Comparison of ENCODE assay signal across 9 mouse cellular contexts in the genomic region with DNA sequence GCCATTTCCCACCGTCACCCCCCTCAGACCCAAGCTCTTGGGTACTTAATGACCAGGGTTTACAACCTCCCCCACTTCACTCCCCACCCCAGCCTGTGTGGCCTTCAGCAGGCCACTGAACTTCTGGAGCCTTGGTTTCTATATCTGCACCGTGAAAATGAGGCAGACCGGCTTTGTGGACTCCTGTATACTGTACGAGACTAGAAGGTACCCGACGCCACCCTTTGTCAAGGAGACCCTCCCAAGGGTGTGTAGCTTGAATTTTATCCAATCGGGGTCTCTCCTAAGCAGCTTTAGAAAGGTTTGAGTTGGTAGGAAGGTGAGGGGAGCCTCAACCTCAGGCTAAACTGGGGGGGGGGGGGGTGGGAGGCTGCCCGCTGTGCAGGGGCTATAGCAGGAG. TPM values are rescaled to one million over a fixed set of nuclear protein-coding genes. Genes with fewer than 3 reads are reported as not detected.
DNase-seq lines count a peak whose midpoint lies in the region; ATAC-seq and TF ChIP-seq lines count a peak whose summit lies in the region.
"Had no signal": no experiment of that assay in that cellular context is flagged by ENCODE, and none has a peak within 500 bp of the region (broad histone marks: within the 10 kb centered on the region; RNA-seq: fewer than 3 reads in every experiment).

No protein-coding gene starts in this region.

- no peak for ATAC-seq in limb, embryonic 15.5 days (ENCODE audit: insufficient number of reproducible peaks, low FRiP score, low TSS enrichment, low read depth)
- ATAC-seq in frontal cortex, adult (ENCODE audit: low TSS enrichment) = no peak

- H3K27ac ChIP-seq in heart, embryonic 10.5 days = peak overlapping the region; percentile 80
- H3K27ac ChIP-seq in hindbrain, embryonic 10.5 days = peak overlapping the region; percentile 77
- no peak overlapping the region for H3K27ac ChIP-seq in limb, embryonic 15.5 days

- H3K27me3 ChIP-seq in heart, embryonic 10.5 days (ENCODE audit: insufficient read depth, poor library complexity, severe bottlenecking) = peaks cover 71% of the 10 kb centered on the region
- H3K27me3 ChIP-seq in E14TG2a.4 (ENCODE audit: insufficient read depth, low read length) = peaks cover 59% of the 10 kb centered on the region
- peaks cover 86% of the 10 kb centered on the region for H3K27me3 ChIP-seq in hindbrain, embryonic 10.5 days (ENCODE audit: insufficient read depth, poor library complexity, severe bottlenecking)
- H3K27me3 ChIP-seq in limb, embryonic 15.5 days = peaks cover 19% of the 10 kb centered on the region

- intact Hi-C loops in left cerebral cortex, postnatal 14 days (cut with DNase I) = no loop called here

- 24% methylated on average over 8 of the region's 8 CpGs for WGBS in heart, embryonic 10.5 days
- WGBS in hindbrain, embryonic 10.5 days = 20% methylated on average over 8 of the region's 8 CpGs
- 12% methylated on average over 8 of the region's 8 CpGs for WGBS in limb, embryonic 15.5 days

- peak overlapping the region; percentile 46 for H3K4me3 ChIP-seq in heart, embryonic 10.5 days
- peak overlapping the region; percentile 63 for H3K4me3 ChIP-seq in E14TG2a.4 (replicated peaks; ENCODE audit: low read length)
- H3K4me3 ChIP-seq in hindbrain, embryonic 10.5 days = peak overlapping the region; percentile 28
- H3K4me3 ChIP-seq in limb, embryonic 15.5 days = peak overlapping the region; percentile 19

- no peak for DNase-seq in heart, embryonic 10.5 days (ENCODE audit: low spot score)
- DNase-seq in heart, adult 18-20 months = no peak
- no peak for DNase-seq in hindbrain, embryonic 10.5 days (ENCODE audit: low spot score)
- no peak for DNase-seq in left cerebral cortex, postnatal 14 days (ENCODE audit: low spot score in 2 of 2)
- no peak for DNase-seq in right cerebral cortex, postnatal 36 days (ENCODE audit: low spot score in 2 of 2)
- DNase-seq: lung, adult 2 months had no signal

- H3K4me2 ChIP-seq in limb, embryonic 15.5 days = peak overlapping the region; percentile 45

- no peaks in the 10 kb centered on the region for H3K9me3 ChIP-seq in heart, embryonic 10.5 days
- H3K9me3 ChIP-seq in E14TG2a.4 (ENCODE audit: low read length) = no peaks in the 10 kb centered on the region
- H3K9me3 ChIP-seq in hindbrain, embryonic 10.5 days = no peaks in the 10 kb centered on the region
- no peaks in the 10 kb centered on the region for H3K9me3 ChIP-seq in limb, embryonic 15.5 days

- no peak for TF ChIP-seq CTCF in E14TG2a.4 (conservative IDR thresholded peaks at IDR 0.05; ENCODE audit: low read length)

- H3K9ac ChIP-seq in limb, embryonic 15.5 days = no peak overlapping the region

- peaks cover 46% of the 10 kb centered on the region for H3K4me1 ChIP-seq in heart, embryonic 10.5 days
- peaks cover 27% of the 10 kb centered on the region for H3K4me1 ChIP-seq in E14TG2a.4 (replicated peaks; ENCODE audit: low read depth, low read length)
- peaks cover 72% of the 10 kb centered on the region for H3K4me1 ChIP-seq in hindbrain, embryonic 10.5 days (replicated peaks)
- H3K4me1 ChIP-seq in limb, embryonic 15.5 days = peaks cover 10% of the 10 kb centered on the region

- no peaks in the 10 kb centered on the region for H3K36me3 ChIP-seq in heart, embryonic 10.5 days
- no peaks in the 10 kb centered on the region for H3K36me3 ChIP-seq in E14TG2a.4 (ENCODE audit: insufficient read depth, low read length)
- H3K36me3 ChIP-seq in hindbrain, embryonic 10.5 days = no peaks in the 10 kb centered on the region
- H3K36me3 ChIP-seq in limb, embryonic 15.5 days = no peaks in the 10 kb centered on the region

RNA-seq across cellular contexts. Expression of a gene that starts 55.2 kb away (rescaled TPM):
- polyA plus RNA-seq in heart, embryonic 10.5 days (2016; fragmentation: Nextera tagmentation; extraction: Ambion mirVana) = 12.7 and 15.7 TPM in 2 replicates
- total RNA-seq in heart, adult 18-20 months (2021) = 10 to 100 TPM; 20.8 to 25.0 TPM
- 12.2 and 13.9 TPM in 2 replicates for polyA plus RNA-seq in hindbrain, embryonic 10.5 days (2016; fragmentation: Nextera tagmentation; extraction: Ambion mirVana)
- polyA plus RNA-seq in limb, embryonic 15.5 days (2015; fragmentation: Nextera tagmentation; extraction: Ambion mirVana) = 12.2 and 13.8 TPM in 2 replicates
- total RNA-seq in left cerebral cortex, postnatal 14 days (2021) = 10 to 100 TPM; 17.0 to 17.2 TPM
